Mouse (Mus musculus): Measurements from ENCODE around the gene Mepe. TPM values are rescaled to one million over a fixed set of nuclear protein-coding genes. Genes with fewer than 3 reads are reported as not detected.

The Mepe gene
- polyA plus RNA-seq, 1 experiment, result not detected

GRCm38 (mm10) chr5:104374308-104374660, 49.2 kb downstream of the Mepe start:
- no peaks in the 10 kb centered on the region for H3K36me3 ChIP-seq (ENCODE audit: control insufficient read depth, insufficient read depth)
- TF ChIP-seq POLR2A (IDR thresholded peaks at IDR 0.05; ENCODE audit: insufficient read length, low read depth) (peak; percentile 25), CEBPB (IDR thresholded peaks at IDR 0.05; ENCODE audit: insufficient read depth, poor library complexity, severe bottlenecking) (peak; percentile 76), USF1 (IDR thresholded peaks at IDR 0.05; ENCODE audit: low read depth) (peak; percentile 26), TCF12 (IDR thresholded peaks at IDR 0.05; ENCODE audit: insufficient read depth, poor library complexity, severe bottlenecking) (no peak), MYOG (IDR thresholded peaks at IDR 0.05; ENCODE audit: control insufficient read depth in 1 of 3, insufficient read depth in 1 of 3, insufficient read length in 2 of 3, low read depth in 2 of 3) (no peak), MYOD1 (IDR thresholded peaks at IDR 0.05; ENCODE audit: control insufficient read depth in 1 of 3, insufficient read length in 2 of 3, low read depth in 2 of 3) (peak in 1 of 3 experiments; percentile 6)
- H3K4me3 ChIP-seq, result no peak overlapping the region
- H3K4me2 ChIP-seq (ENCODE audit: low read depth), result peak overlapping the region; percentile 68
- H3K79me2 ChIP-seq (ENCODE audit: control insufficient read depth, insufficient read depth), result no peaks in the 10 kb centered on the region
- H3K27me3 ChIP-seq (ENCODE audit: control insufficient read depth, insufficient read depth, insufficient read length), result no peaks in the 10 kb centered on the region
- no peak overlapping the region for H3ac ChIP-seq (ENCODE audit: control insufficient read depth, insufficient read length)

GRCm38 (mm10) chr5:104375132-104375531, 50.0 kb downstream of the Mepe start:
- no peak overlapping the region for H3ac ChIP-seq (ENCODE audit: control insufficient read depth, insufficient read length)
- no peaks in the 10 kb centered on the region for H3K79me2 ChIP-seq (ENCODE audit: control insufficient read depth, insufficient read depth)
- H3K36me3 ChIP-seq (ENCODE audit: control insufficient read depth, insufficient read depth), result no peaks in the 10 kb centered on the region
- TF ChIP-seq TCF12 (IDR thresholded peaks at IDR 0.05; ENCODE audit: insufficient read depth, poor library complexity, severe bottlenecking), result no peak
- TF ChIP-seq TCF3 (IDR thresholded peaks at IDR 0.05; ENCODE audit: insufficient read length, low read depth), result no peak
- H3K4me2 ChIP-seq (ENCODE audit: low read depth), result peak overlapping the region; percentile 68
- no peaks in the 10 kb centered on the region for H3K27me3 ChIP-seq (ENCODE audit: control insufficient read depth, insufficient read depth, insufficient read length)
- H3K4me3 ChIP-seq, result no peak overlapping the region

- Histone ChIP-seq H3K27me3 (ENCODE audit: control insufficient read depth, insufficient read depth, insufficient read length) (no peaks in the 10 kb centered on the region), H3K4me3 (no peak overlapping the region), H3K36me3 (ENCODE audit: control insufficient read depth, insufficient read depth) (no peaks in the 10 kb centered on the region), H3K79me2 (ENCODE audit: control insufficient read depth, insufficient read depth) (no peaks in the 10 kb centered on the region), H3ac (ENCODE audit: control insufficient read depth, insufficient read length) (no peak overlapping the region), H3K4me2 (ENCODE audit: low read depth) (no peak overlapping the region)
- no peak for TF ChIP-seq REST (IDR thresholded peaks at IDR 0.05; ENCODE audit: insufficient read depth, insufficient read length)
- TF ChIP-seq TCF3 (IDR thresholded peaks at IDR 0.05; ENCODE audit: insufficient read length, low read depth), result no peak
- no peak for TF ChIP-seq POLR2AphosphoS2 (IDR thresholded peaks at IDR 0.05; ENCODE audit: insufficient read length, low read depth)
- TF ChIP-seq SRF (IDR thresholded peaks at IDR 0.05; ENCODE audit: control insufficient read depth, insufficient read length, low read depth), result no peak
- TF ChIP-seq TCF12 (IDR thresholded peaks at IDR 0.05; ENCODE audit: insufficient read depth, poor library complexity, severe bottlenecking), result no peak
- TF ChIP-seq MYOD1 (IDR thresholded peaks at IDR 0.05; ENCODE audit: control insufficient read depth in 1 of 3, insufficient read length in 2 of 3, low read depth in 2 of 3), result no peak
- no peak for TF ChIP-seq MYOG (IDR thresholded peaks at IDR 0.05; ENCODE audit: control insufficient read depth in 1 of 3, insufficient read depth in 1 of 3, insufficient read length in 2 of 3, low read depth in 2 of 3)
Measured at GRCm38 (mm10) chr5:104376890-104377289, 51.8 kb downstream of the Mepe start.

GRCm38 (mm10) chr5:104380574-104380973, 55.4 kb downstream of the Mepe start:
- Histone ChIP-seq H3K27me3 (ENCODE audit: control insufficient read depth, insufficient read depth, insufficient read length) (no peaks in the 10 kb centered on the region), H3K79me2 (ENCODE audit: control insufficient read depth, insufficient read depth) (no peaks in the 10 kb centered on the region), H3K4me2 (ENCODE audit: low read depth) (peak overlapping the region; percentile 69), H3K36me3 (ENCODE audit: control insufficient read depth, insufficient read depth) (no peaks in the 10 kb centered on the region), H3K4me3 (no peak overlapping the region), H3ac (ENCODE audit: control insufficient read depth, insufficient read length) (no peak overlapping the region)
- peak; percentile 90 for TF ChIP-seq CEBPB (IDR thresholded peaks at IDR 0.05; ENCODE audit: insufficient read depth, poor library complexity, severe bottlenecking)
- TF ChIP-seq MYOD1 (IDR thresholded peaks at IDR 0.05; ENCODE audit: control insufficient read depth in 1 of 3, insufficient read length in 2 of 3, low read depth in 2 of 3), result peak in 1 of 3 experiments; percentile 4
- no peak for TF ChIP-seq USF1 (IDR thresholded peaks at IDR 0.05; ENCODE audit: low read depth)

DNA sequence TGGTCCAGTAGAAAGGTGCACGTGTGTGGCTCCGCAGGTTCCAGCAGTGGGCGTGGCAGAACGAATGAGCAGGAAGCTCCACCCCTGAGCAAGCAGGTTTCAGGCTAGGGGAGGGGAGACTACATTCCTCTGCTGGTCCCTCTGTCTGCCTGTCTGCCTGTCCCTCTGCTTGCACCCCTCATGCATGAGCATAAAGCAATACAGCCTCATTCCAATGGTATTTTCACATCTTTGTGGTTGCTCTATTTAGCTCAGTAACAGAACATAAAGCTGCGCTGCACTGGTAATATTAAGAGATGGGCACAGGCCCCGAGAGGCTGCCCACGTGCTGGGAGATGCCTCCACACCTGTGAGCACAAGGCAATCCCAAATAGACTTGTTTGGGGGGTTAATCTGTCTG, 56.5 kb downstream of the Mepe start:
- no peak overlapping the region for H3K4me3 ChIP-seq
- TF ChIP-seq REST (IDR thresholded peaks at IDR 0.05; ENCODE audit: insufficient read depth, insufficient read length) (no peak), POLR2A (IDR thresholded peaks at IDR 0.05; ENCODE audit: insufficient read length, low read depth) (no peak), TCF12 (IDR thresholded peaks at IDR 0.05; ENCODE audit: insufficient read depth, poor library complexity, severe bottlenecking) (no peak), POLR2AphosphoS2 (IDR thresholded peaks at IDR 0.05; ENCODE audit: insufficient read length, low read depth) (no peak), E2F4 (IDR thresholded peaks at IDR 0.05; ENCODE audit: insufficient read depth) (no peak), MYOG (IDR thresholded peaks at IDR 0.05; ENCODE audit: control insufficient read depth in 1 of 3, insufficient read depth in 1 of 3, insufficient read length in 2 of 3, low read depth in 2 of 3) (no peak), MAX (IDR thresholded peaks at IDR 0.05; ENCODE audit: low read depth) (no peak), CEBPB (IDR thresholded peaks at IDR 0.05; ENCODE audit: insufficient read depth, poor library complexity, severe bottlenecking) (no peak), SRF (IDR thresholded peaks at IDR 0.05; ENCODE audit: control insufficient read depth, insufficient read length, low read depth) (no peak), USF1 (IDR thresholded peaks at IDR 0.05; ENCODE audit: low read depth) (no peak), MYOD1 (IDR thresholded peaks at IDR 0.05; ENCODE audit: control insufficient read depth in 1 of 3, insufficient read length in 2 of 3, low read depth in 2 of 3) (no peak), TCF3 (IDR thresholded peaks at IDR 0.05; ENCODE audit: insufficient read length, low read depth) (no peak)
- H3K27me3 ChIP-seq (ENCODE audit: control insufficient read depth, insufficient read depth, insufficient read length), result no peaks in the 10 kb centered on the region

More for the DNA sequence above, 56.5 kb downstream of the Mepe start:
- H3K4me2 ChIP-seq (ENCODE audit: low read depth), result peak overlapping the region; percentile 69
- no peaks in the 10 kb centered on the region for H3K79me2 ChIP-seq (ENCODE audit: control insufficient read depth, insufficient read depth)
- H3ac ChIP-seq (ENCODE audit: control insufficient read depth, insufficient read length), result no peak overlapping the region
- no peaks in the 10 kb centered on the region for H3K36me3 ChIP-seq (ENCODE audit: control insufficient read depth, insufficient read depth)
